ENCODE assay signal across 8 mouse cellular contexts in the genomic region with DNA sequence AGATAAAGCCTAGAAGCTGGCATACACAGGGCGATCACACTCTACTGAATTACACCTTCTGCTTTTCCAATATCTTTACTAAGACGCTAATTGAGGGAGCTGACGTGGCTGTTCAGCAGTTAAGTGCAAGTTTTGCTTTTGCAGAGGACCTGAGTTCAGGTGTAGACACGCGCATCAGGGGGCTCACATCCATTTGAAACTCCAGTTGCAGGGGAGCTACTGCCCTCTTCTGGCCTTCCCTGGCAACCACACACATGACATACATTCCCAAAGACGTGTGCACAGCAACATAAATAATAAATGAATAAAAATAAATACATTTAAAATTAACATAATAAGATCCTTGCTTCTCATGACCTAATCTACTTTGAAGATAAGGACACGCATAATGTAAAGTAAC. TPM values are rescaled to one million over a fixed set of nuclear protein-coding genes. Genes with fewer than 3 reads are reported as not detected.
A peak's percentile ranks its signal among the peaks of the same experiment; 100 is the strongest.
DNase-seq lines count a peak whose midpoint lies in the region; ATAC-seq lines count a peak whose summit lies in the region.
"Had no signal": no experiment of that assay in that cellular context is flagged by ENCODE, and none has a peak within 500 bp of the region (broad histone marks: within the 10 kb centered on the region; RNA-seq: fewer than 3 reads in every experiment).

No protein-coding gene starts in this region.

- no peak for ATAC-seq in kidney, embryonic 14.5 days (ENCODE audit: low FRiP score, low TSS enrichment)

- H3K4me1 ChIP-seq in kidney, embryonic 14.5 days (ENCODE audit: control insufficient read depth, insufficient read depth, low read length) = no peaks in the 10 kb centered on the region

- H3K4me2 ChIP-seq in kidney, embryonic 14.5 days (replicated peaks; ENCODE audit: low read depth, low read length) = no peak overlapping the region
- H3K4me2 ChIP-seq: limb, embryonic 15.5 days had no signal

- H3K27ac ChIP-seq in kidney, embryonic 14.5 days (ENCODE audit: low read depth, low read length) = no peak overlapping the region
- H3K27ac ChIP-seq: limb, embryonic 15.5 days had no signal

- no peaks in the 10 kb centered on the region for H3K36me3 ChIP-seq in kidney, embryonic 14.5 days (ENCODE audit: control insufficient read depth, insufficient read depth, low read length)
- H3K36me3 ChIP-seq: limb, embryonic 15.5 days had no signal

- H3K4me3 ChIP-seq in kidney, embryonic 14.5 days (ENCODE audit: low read length) = no peak overlapping the region
- H3K4me3 ChIP-seq: limb, embryonic 15.5 days had no signal

- DNase-seq in kidney, postnatal 4 days = peak; percentile 7 to 19
- peak; percentile 29 to 34 for DNase-seq in B cell, adult 2 months
- DNase-seq in MEL-GATA-1-ER (ENCODE audit: extremely low read depth, low read depth) = peak; percentile 30
- peak; percentile 14 for DNase-seq in lung, postnatal 10 days
- DNase-seq in ovary, postnatal 36 days (ENCODE audit: low spot score) = no peak
- no peak for DNase-seq in spleen, postnatal 36 days (ENCODE audit: low spot score in 2 of 2)

- H3K9ac ChIP-seq in kidney, embryonic 14.5 days (ENCODE audit: low read depth, low read length) = no peak overlapping the region
- H3K9ac ChIP-seq: limb, embryonic 15.5 days had no signal

- 91% methylated on average over 7 of the region's 7 CpGs for WGBS in kidney, embryonic 14.5 days

- H3K9me3 ChIP-seq in kidney, embryonic 14.5 days (ENCODE audit: control insufficient read depth, low read length) = no peaks in the 10 kb centered on the region
- H3K9me3 ChIP-seq: limb, embryonic 15.5 days had no signal

- H3K27me3 ChIP-seq in kidney, embryonic 14.5 days (ENCODE audit: control insufficient read depth, insufficient read depth, low read length) = no peaks in the 10 kb centered on the region
- H3K27me3 ChIP-seq: limb, embryonic 15.5 days had no signal

RNA-seq across cellular contexts. Expression of gene Msrb2, which starts 2.5 kb away (rescaled TPM):
- polyA plus RNA-seq in kidney, embryonic 14.5 days (2014; fragmentation: Nextera tagmentation; extraction: Ambion mirVana) = 33.3 and 36.6 TPM in 2 replicates

Comparison
In these comparisons a context has a peak if more than half of its experiments do, and no peak if none do; other contexts are left out.
1. DNase-seq: peak in kidney, postnatal 4 days (2 of 2), B cell, adult 2 months (2 of 2), MEL-GATA-1-ER (single experiment) and lung, postnatal 10 days (single experiment); none in ovary, postnatal 36 days (single experiment) and spleen, postnatal 36 days (0 of 2).